Mouse (Mus musculus) hematopoietic stem cell, adult 5-6 weeks (primary cell): ENCODE results near the gene Uchl4. TPM values are rescaled to one million over a fixed set of nuclear protein-coding genes. Genes with fewer than 3 reads are reported as not detected.

ENCODE experiments used
- total RNA-seq: library from RNA; stranded (forward); fragments of 172-1452, 232-1000 nt; gene quantifications from 2 replicates; pipeline ENCODE4 v1.2.3, GENCODE M21; 2017

The Uchl4 gene
- total RNA-seq, 1 experiment from 2014 or later, result not detected

Other genes starting within 250 kb of the Uchl4 start
- 2.6 and 3.9 TPM in 2 replicates for gene Smad6, start 213.1 kb upstream of the Uchl4 start, total RNA-seq
- gene Lctl, start 118.1 kb upstream of the Uchl4 start, total RNA-seq, result not detected in 2 replicates
- 78.7 and 144 TPM in 2 replicates for gene Zwilch, start 62.1 kb upstream of the Uchl4 start, total RNA-seq
- 3,004 and 3,174 TPM in 2 replicates for gene Rpl4, start 61.8 kb upstream of the Uchl4 start, total RNA-seq
- gene Snapc5, start 55.9 kb upstream of the Uchl4 start, total RNA-seq, result 33.3 and 46.5 TPM in 2 replicates
- gene Map2k1, start 18.4 kb downstream of the Uchl4 start, total RNA-seq, result 47.4 and 50.0 TPM in 2 replicates
- gene Tipin, start 46.4 kb downstream of the Uchl4 start, total RNA-seq, result 200 and 258 TPM in 2 replicates
- gene Dis3l, start 106.1 kb downstream of the Uchl4 start, total RNA-seq, result 17.9 and 24.9 TPM in 2 replicates
- 0.25 TPM in 1 of 2 replicates, not detected in the other for gene Megf11, start 150.4 kb downstream of the Uchl4 start, total RNA-seq